Mouse (Mus musculus): Measurements from ENCODE around the gene Otog.

- TF ChIP-seq CTCF (IDR thresholded peaks at IDR 0.05; ENCODE audit: control insufficient read depth, insufficient read depth, insufficient replicate concordance, low read depth, low read length) (no peak), POLR2A (IDR thresholded peaks at IDR 0.05; ENCODE audit: control insufficient read depth, low read depth, low read length) (no peak)
Observed at GRCm38 (mm10) chr7:46237192-46237591, 3.6 kb upstream of the Otog start.

Measured in testis, adult 2 months (tissue).